Mouse (Mus musculus): ENCODE measurements around the gene Noc4l. TPM values are rescaled to one million over a fixed set of nuclear protein-coding genes. Genes with fewer than 3 reads are reported as not detected.

The Noc4l gene
- polyA plus RNA-seq, 1 experiment from 2014 or later = 62.4 TPM

GRCm38 (mm10) chr5:110635951-110636707, 17.1 kb downstream of the Noc4l start:
- Histone ChIP-seq H3K27me3 (no peaks in the 10 kb centered on the region), H3K27ac (no peak overlapping the region), H3K9me3 (replicated peaks) (no peaks in the 10 kb centered on the region), H3K36me3 (no peaks in the 10 kb centered on the region), H3K9ac (no peak overlapping the region), H3K4me1 (0 out of 2 replicates have a peak, but pooled peaks cover 5% of the 10 kb centered on the region), H3K4me3 (replicated peaks) (no peak overlapping the region), H3K4me2 (no peak overlapping the region)
- WGBS = 41% methylated on average over 6 of the region's 6 CpGs
- ATAC-seq (replicated peaks; ENCODE audit: low FRiP score) = no peak; the same call in 1 of the 2 replicates

DNA sequence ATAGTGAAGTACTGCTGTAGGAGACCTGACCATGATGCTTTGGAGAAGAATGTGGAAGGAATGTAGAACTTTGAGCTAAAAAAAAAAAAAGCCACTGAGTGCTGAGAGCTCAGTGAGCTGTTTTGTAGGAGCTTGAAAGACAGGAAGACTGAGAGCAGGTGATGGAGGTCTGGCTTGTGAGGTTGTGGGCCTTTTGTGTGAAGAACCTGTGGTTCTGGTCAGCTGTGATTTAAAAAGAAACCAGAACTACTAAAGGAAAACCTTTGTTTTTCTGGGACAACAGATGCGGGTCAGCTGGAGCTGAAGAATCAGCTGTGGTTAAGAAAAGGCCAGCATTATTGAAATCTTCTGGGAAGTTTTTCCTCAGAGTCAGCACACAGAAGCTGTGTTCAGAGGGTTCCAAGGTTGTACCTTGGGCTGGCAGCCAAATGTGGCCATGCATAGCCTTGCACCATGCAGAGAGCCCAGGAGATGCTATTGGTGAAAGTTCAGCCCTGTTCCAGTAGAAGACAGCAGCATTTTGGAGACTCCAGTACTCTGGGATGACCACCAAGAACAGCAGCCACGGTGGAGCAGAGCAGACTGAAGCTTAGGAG, 23.6 kb downstream of the Noc4l start:
- H3K9ac ChIP-seq = no peak overlapping the region
- no peaks in the 10 kb centered on the region for H3K36me3 ChIP-seq
- H3K4me3 ChIP-seq (replicated peaks) = no peak overlapping the region
- H3K4me1 ChIP-seq = 0 out of 2 replicates have a peak, but pooled peaks cover 6% of the 10 kb centered on the region
- no peak overlapping the region for H3K4me2 ChIP-seq
- 70% methylated on average over 2 of the region's 2 CpGs for WGBS
- no peak overlapping the region for H3K27ac ChIP-seq
- ATAC-seq (replicated peaks; ENCODE audit: low FRiP score) = no peak
- peaks cover 13% of the 10 kb centered on the region; the same call in 1 of the 2 replicates for H3K27me3 ChIP-seq
- no peaks in the 10 kb centered on the region for H3K9me3 ChIP-seq (replicated peaks)

- H3K9ac ChIP-seq = no peak overlapping the region
- peak overlapping the region; percentile 45 for H3K4me2 ChIP-seq
- H3K27ac ChIP-seq = no peak overlapping the region
- WGBS = 15% methylated on average over 19 of the region's 19 CpGs
- no peaks in the 10 kb centered on the region for H3K9me3 ChIP-seq (replicated peaks)
- H3K36me3 ChIP-seq = no peaks in the 10 kb centered on the region
- no peak overlapping the region for H3K4me3 ChIP-seq (replicated peaks)
- peaks cover 13% of the 10 kb centered on the region; the same call in 1 of the 2 replicates for H3K27me3 ChIP-seq
- H3K4me1 ChIP-seq = 0 out of 2 replicates have a peak, but pooled peaks cover 6% of the 10 kb centered on the region
- ATAC-seq (replicated peaks; ENCODE audit: low FRiP score) = no peak
Observed at GRCm38 (mm10) chr5:110628156-110628555, 25.1 kb downstream of the Noc4l start.

DNA sequence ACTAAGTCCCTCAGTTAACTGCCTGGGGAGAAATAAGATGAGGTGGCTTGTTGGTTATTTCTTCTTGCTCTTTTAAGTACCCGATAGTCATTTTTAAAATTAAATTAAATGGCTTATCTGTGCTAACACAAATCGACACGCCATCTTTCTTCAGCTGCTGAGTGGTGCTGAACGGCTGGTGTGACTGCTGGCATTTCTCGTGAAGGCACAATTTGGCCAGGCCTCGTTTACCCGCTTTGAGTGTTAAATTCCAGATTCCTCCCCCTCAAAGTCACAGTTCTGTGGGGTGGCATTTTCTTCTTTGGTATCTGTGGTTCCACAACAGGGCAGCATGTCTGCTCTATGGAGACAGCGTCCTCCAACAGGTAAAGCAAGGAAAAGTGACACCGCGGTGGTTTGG, 25.9 kb downstream of the Noc4l start:
- Histone ChIP-seq H3K27ac (no peak overlapping the region), H3K27me3 (peaks cover 13% of the 10 kb centered on the region; the same call in 1 of the 2 replicates), H3K4me1 (0 out of 2 replicates have a peak, but pooled peaks cover 6% of the 10 kb centered on the region), H3K36me3 (no peaks in the 10 kb centered on the region), H3K9ac (no peak overlapping the region), H3K4me3 (replicated peaks) (no peak overlapping the region), H3K4me2 (no peak overlapping the region), H3K9me3 (replicated peaks) (no peaks in the 10 kb centered on the region)
- ATAC-seq (replicated peaks; ENCODE audit: low FRiP score) = no peak
- WGBS = 62% methylated on average over 10 of the region's 10 CpGs

- peaks cover 9% of the 10 kb centered on the region; the same call in 1 of the 2 replicates for H3K27me3 ChIP-seq
- H3K9ac ChIP-seq = no peak overlapping the region
- WGBS = 76% methylated on average over 2 of the region's 2 CpGs
- H3K4me3 ChIP-seq (replicated peaks) = no peak overlapping the region
- no peak overlapping the region for H3K27ac ChIP-seq
- no peaks in the 10 kb centered on the region for H3K36me3 ChIP-seq
- 0 out of 2 replicates have a peak, but pooled peaks cover 6% of the 10 kb centered on the region for H3K4me1 ChIP-seq
- H3K4me2 ChIP-seq = no peak overlapping the region
- no peak for ATAC-seq (replicated peaks; ENCODE audit: low FRiP score)
- H3K9me3 ChIP-seq (replicated peaks) = no peaks in the 10 kb centered on the region
Observed at GRCm38 (mm10) chr5:110624319-110624718, 28.9 kb downstream of the Noc4l start.

GRCm38 (mm10) chr5:110619226-110619625, 34.0 kb downstream of the Noc4l start:
- Histone ChIP-seq H3K36me3 (no peaks in the 10 kb centered on the region), H3K4me1 (no peaks in the 10 kb centered on the region), H3K27ac (no peak overlapping the region), H3K27me3 (no peaks in the 10 kb centered on the region), H3K9me3 (replicated peaks) (no peaks in the 10 kb centered on the region), H3K9ac (no peak overlapping the region), H3K4me2 (no peak overlapping the region), H3K4me3 (replicated peaks) (no peak overlapping the region)
- WGBS = 78% methylated on average over 6 of the region's 6 CpGs
- no peak for ATAC-seq (replicated peaks; ENCODE audit: low FRiP score)

GRCm38 (mm10) chr5:110611435-110612158, 41.6 kb downstream of the Noc4l start:
- H3K9me3 ChIP-seq (replicated peaks) = no peaks in the 10 kb centered on the region
- H3K4me1 ChIP-seq = no peaks in the 10 kb centered on the region
- WGBS = 79% methylated on average over 5 of the region's 5 CpGs
- no peak overlapping the region for H3K27ac ChIP-seq
- no peak for ATAC-seq (replicated peaks; ENCODE audit: low FRiP score)
- H3K4me3 ChIP-seq (replicated peaks) = no peak overlapping the region
- no peak overlapping the region for H3K9ac ChIP-seq
- no peak overlapping the region for H3K4me2 ChIP-seq
- H3K27me3 ChIP-seq = no peaks in the 10 kb centered on the region
- no peaks in the 10 kb centered on the region for H3K36me3 ChIP-seq

DNA sequence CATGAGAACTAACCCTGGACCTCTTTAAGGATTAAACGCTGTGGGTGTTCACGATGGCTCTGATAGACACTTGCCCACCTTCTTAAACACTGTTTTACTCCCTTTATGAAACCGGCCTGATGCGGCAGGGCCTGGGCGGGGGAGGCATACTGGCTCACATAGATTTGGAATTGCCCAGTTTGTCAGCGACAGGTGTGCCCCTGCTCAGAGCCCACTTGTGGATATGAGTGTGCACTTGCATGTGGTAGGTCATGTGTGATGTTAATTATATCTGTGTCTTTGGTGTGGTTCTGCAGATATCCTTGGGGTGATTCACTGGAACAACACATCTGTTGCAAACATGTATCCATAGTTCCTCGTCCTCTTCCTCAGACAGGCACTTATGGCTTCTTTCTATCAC, 42.7 kb downstream of the Noc4l start:
- WGBS = 86% methylated on average over 7 of the region's 7 CpGs
- Histone ChIP-seq H3K36me3 (no peaks in the 10 kb centered on the region), H3K9me3 (replicated peaks) (no peaks in the 10 kb centered on the region), H3K9ac (no peak overlapping the region), H3K27ac (no peak overlapping the region), H3K4me3 (replicated peaks) (no peak overlapping the region), H3K4me2 (no peak overlapping the region), H3K27me3 (no peaks in the 10 kb centered on the region), H3K4me1 (no peaks in the 10 kb centered on the region)
- no peak for ATAC-seq (replicated peaks; ENCODE audit: low FRiP score)

GRCm38 (mm10) chr5:110609868-110610267, 43.3 kb downstream of the Noc4l start:
- Histone ChIP-seq H3K36me3 (no peaks in the 10 kb centered on the region), H3K27ac (no peak overlapping the region), H3K4me1 (no peaks in the 10 kb centered on the region), H3K4me2 (no peak overlapping the region), H3K4me3 (replicated peaks) (no peak overlapping the region), H3K9ac (no peak overlapping the region), H3K27me3 (no peaks in the 10 kb centered on the region), H3K9me3 (replicated peaks) (no peaks in the 10 kb centered on the region)
- WGBS = 72% methylated on average over 5 of the region's 5 CpGs
- ATAC-seq (replicated peaks; ENCODE audit: low FRiP score) = no peak

DNA sequence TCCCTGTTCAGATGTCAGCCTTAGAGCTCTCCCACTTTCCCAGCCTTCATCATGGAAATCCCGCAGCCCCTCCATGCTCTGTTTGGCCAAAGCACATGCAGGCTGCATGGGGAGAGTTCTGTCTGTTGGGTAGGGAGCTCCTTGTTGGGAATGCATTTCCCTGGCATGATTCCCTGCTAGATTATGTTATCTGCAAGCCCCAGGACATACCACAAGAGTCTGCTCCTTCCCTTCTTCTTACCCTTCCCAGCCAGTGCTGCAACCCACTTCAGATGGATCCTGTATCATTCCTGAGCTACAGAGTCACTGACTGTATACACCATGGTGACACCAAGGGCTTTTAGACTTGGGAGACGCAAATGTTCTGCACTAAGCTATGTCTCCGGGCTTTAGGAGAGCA, 43.8 kb downstream of the Noc4l start:
- no peaks in the 10 kb centered on the region for H3K36me3 ChIP-seq
- H3K9ac ChIP-seq = no peak overlapping the region
- no peaks in the 10 kb centered on the region for H3K9me3 ChIP-seq (replicated peaks)
- ATAC-seq (replicated peaks; ENCODE audit: low FRiP score) = no peak
- no peak overlapping the region for H3K4me3 ChIP-seq (replicated peaks)
- H3K4me2 ChIP-seq = no peak overlapping the region
- H3K27me3 ChIP-seq = no peaks in the 10 kb centered on the region
- WGBS = 75% methylated on average over 3 of the region's 3 CpGs
- H3K27ac ChIP-seq = no peak overlapping the region
- H3K4me1 ChIP-seq = no peaks in the 10 kb centered on the region

DNA sequence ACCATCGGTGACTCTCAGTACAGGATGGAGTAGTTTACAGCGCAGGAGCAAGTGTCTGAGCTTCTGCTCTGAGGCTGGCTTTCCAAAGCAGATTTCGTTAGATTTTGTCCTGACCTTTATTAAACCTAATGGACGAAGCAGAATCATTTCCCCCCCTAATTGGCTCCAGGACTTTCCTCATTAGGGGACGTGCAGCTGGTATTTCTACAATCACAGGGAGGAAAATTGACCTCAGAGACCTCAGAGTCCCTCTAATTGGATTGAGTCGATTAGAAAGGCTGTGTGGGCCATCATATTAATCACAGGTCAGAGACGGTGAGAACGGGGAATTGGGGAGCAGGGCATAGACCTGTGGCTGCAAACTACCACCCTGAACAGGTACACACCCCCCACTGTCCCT, 44.3 kb downstream of the Noc4l start:
- Histone ChIP-seq H3K4me3 (replicated peaks) (no peak overlapping the region), H3K4me2 (no peak overlapping the region), H3K9me3 (replicated peaks) (no peaks in the 10 kb centered on the region), H3K36me3 (no peaks in the 10 kb centered on the region), H3K27ac (no peak overlapping the region), H3K4me1 (no peaks in the 10 kb centered on the region), H3K9ac (no peak overlapping the region), H3K27me3 (no peaks in the 10 kb centered on the region)
- no peak for ATAC-seq (replicated peaks; ENCODE audit: low FRiP score)
- 68% methylated on average over 8 of the region's 8 CpGs for WGBS

GRCm38 (mm10) chr5:110608336-110608735, 44.9 kb downstream of the Noc4l start:
- Histone ChIP-seq H3K9ac (no peak overlapping the region), H3K9me3 (replicated peaks) (no peaks in the 10 kb centered on the region), H3K4me2 (no peak overlapping the region), H3K36me3 (no peaks in the 10 kb centered on the region), H3K27me3 (no peaks in the 10 kb centered on the region), H3K27ac (no peak overlapping the region), H3K4me3 (replicated peaks) (no peak overlapping the region), H3K4me1 (no peaks in the 10 kb centered on the region)
- ATAC-seq (replicated peaks; ENCODE audit: low FRiP score) = no peak
- WGBS = 80% methylated on average over 6 of the region's 6 CpGs

Data from kidney, embryonic 15.5 days (tissue).